Mouse (Mus musculus): Measurements from ENCODE around the gene Hspb11.

The Hspb11 gene

GRCm38 (mm10) chr4:107250494-107250893, 2.9 kb upstream of the Hspb11 start:
- no peak for DNase-seq (ENCODE audit: low read depth, low spot score)

GRCm38 (mm10) chr4:107252522-107252921, 871 bp upstream of the Hspb11 start:
- DNase-seq (ENCODE audit: low read depth, low spot score), result no peak

- no peak for DNase-seq (ENCODE audit: low read depth, low spot score)
These were observed 1.0 kb downstream of the Hspb11 start for GRCm38 (mm10) chr4:107254414-107254813.

- DNase-seq (ENCODE audit: low read depth, low spot score), result no peak
These were observed 6.6 kb downstream of the Hspb11 start for GRCm38 (mm10) chr4:107260001-107260400.

- DNase-seq (ENCODE audit: low read depth, low spot score), result no peak
These were observed 20.3 kb downstream of the Hspb11 start for GRCm38 (mm10) chr4:107273683-107274082.

GRCm38 (mm10) chr4:107274511-107274910, 21.1 kb downstream of the Hspb11 start:
- DNase-seq (ENCODE audit: low read depth, low spot score), result no peak

GRCm38 (mm10) chr4:107278188-107278707, 24.9 kb downstream of the Hspb11 start:
- no peak for DNase-seq (ENCODE audit: low read depth, low spot score)

- no peak for DNase-seq (ENCODE audit: low read depth, low spot score)
These were observed 27.6 kb downstream of the Hspb11 start for GRCm38 (mm10) chr4:107280843-107281475.

- no peak for DNase-seq (ENCODE audit: low read depth, low spot score)
These were observed 32.2 kb downstream of the Hspb11 start for GRCm38 (mm10) chr4:107285446-107286200.

GRCm38 (mm10) chr4:107286386-107286785, 33.0 kb downstream of the Hspb11 start:
- DNase-seq (ENCODE audit: low read depth, low spot score), result no peak

- no peak for DNase-seq (ENCODE audit: low read depth, low spot score)
These were observed 34.1 kb downstream of the Hspb11 start for GRCm38 (mm10) chr4:107287517-107287916.

GRCm38 (mm10) chr4:107291611-107292272, 38.3 kb downstream of the Hspb11 start:
- no peak for DNase-seq (ENCODE audit: low read depth, low spot score)

GRCm38 (mm10) chr4:107292273-107292662, 38.9 kb downstream of the Hspb11 start:
- no peak for DNase-seq (ENCODE audit: low read depth, low spot score)

GRCm38 (mm10) chr4:107298071-107298606, 44.7 kb downstream of the Hspb11 start:
- no peak for DNase-seq (ENCODE audit: low read depth, low spot score)

GRCm38 (mm10) chr4:107299779-107300340, 46.5 kb downstream of the Hspb11 start:
- DNase-seq (ENCODE audit: low read depth, low spot score), result no peak

GRCm38 (mm10) chr4:107300371-107300770, 47.0 kb downstream of the Hspb11 start:
- DNase-seq (ENCODE audit: low read depth, low spot score), result no peak

GRCm38 (mm10) chr4:107300902-107301555, 47.6 kb downstream of the Hspb11 start:
- DNase-seq (ENCODE audit: low read depth, low spot score), result no peak

GRCm38 (mm10) chr4:107302221-107302620, 48.8 kb downstream of the Hspb11 start:
- no peak for DNase-seq (ENCODE audit: low read depth, low spot score)

- no peak for DNase-seq (ENCODE audit: low read depth, low spot score)
These were observed 49.4 kb downstream of the Hspb11 start for GRCm38 (mm10) chr4:107302832-107303231.

- DNase-seq (ENCODE audit: low read depth, low spot score), result no peak
These were observed 50.1 kb downstream of the Hspb11 start for GRCm38 (mm10) chr4:107303531-107303930.

GRCm38 (mm10) chr4:107306966-107307365, 53.6 kb downstream of the Hspb11 start, which contains the start of gene Dio1:
Gene Dio1 (minus strand): TSS chr4:107307169.
- no peak for DNase-seq (ENCODE audit: low read depth, low spot score)
